Mouse (Mus musculus): ENCODE measurements around the gene Coq10a.

DNA sequence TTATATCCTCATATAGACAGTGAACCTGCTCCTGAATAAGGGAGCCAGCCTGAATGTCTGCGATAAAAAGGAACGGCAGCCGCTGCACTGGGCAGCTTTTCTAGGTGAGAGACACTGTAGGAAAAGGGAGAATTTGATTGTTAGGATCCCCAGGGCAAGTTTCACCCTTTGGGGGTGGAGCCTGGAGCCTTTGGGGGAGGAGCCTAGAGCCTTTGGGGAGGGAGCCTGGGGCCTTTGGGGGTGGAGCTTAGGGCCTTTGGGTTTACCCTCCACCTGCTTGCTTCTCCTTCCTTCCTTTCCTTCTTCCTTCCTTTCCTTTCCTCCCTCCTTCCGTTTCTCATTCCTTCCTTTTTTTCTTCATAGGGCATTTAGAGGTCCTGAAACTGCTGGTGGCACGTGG, 11.8 kb upstream of the Coq10a start:
- TF ChIP-seq GATA1 (IDR thresholded peaks at IDR 0.05; ENCODE audit: low read length) = no peak
- TF ChIP-seq TAL1 (IDR thresholded peaks at IDR 0.05; ENCODE audit: low read length) = no peak

All from erythroblast, embryonic 14.5 days (primary cell).